Mouse (Mus musculus) bone marrow macrophage, adult 2 months (primary cell): ENCODE measurements around the gene Rnf5. TPM values are rescaled to one million over a fixed set of nuclear protein-coding genes. Genes with fewer than 3 reads are reported as not detected.

Source experiments
- H3K27ac ChIP-seq: 2 replicates; pipeline ENCODE4 v1.5.1; 2012; ENCODE audit warnings: low read depth, low read length; ENCODE audit not compliant: insufficient read depth
- H3K4me1 ChIP-seq: 2 replicates; pipeline ENCODE4 v1.6.1; 2012; ENCODE audit warnings: low read length; ENCODE audit not compliant: control insufficient read depth, insufficient read depth
- H3K4me3 ChIP-seq: 2 replicates; pipeline ENCODE4 v1.5.1; 2012; ENCODE audit warnings: mild to moderate bottlenecking, low read length, moderate library complexity; ENCODE audit not compliant: insufficient read depth
- CTCF ChIP-seq: IDR thresholded peaks from 2 replicates; pipeline ENCODE4 v1.5.1; 2012; ENCODE audit warnings: low read depth, mild to moderate bottlenecking, low read length, moderate library complexity
- POLR2A ChIP-seq: IDR thresholded peaks from 2 replicates; pipeline ENCODE4 v1.6.1; 2012; ENCODE audit warnings: mild to moderate bottlenecking, low read depth, low read length, borderline replicate concordance
- polyA plus RNA-seq: library from polyadenylated mRNA; stranded (reverse); fragments of >200 nt; gene quantifications from 2 replicates; pipeline ENCODE4 v1.2.4, GENCODE M21; 2012; ENCODE audit not compliant: missing spikeins, insufficient read depth, insufficient read length

Gene Rnf5
- polyA plus RNA-seq, 1 experiment: 110 TPM

DNA sequence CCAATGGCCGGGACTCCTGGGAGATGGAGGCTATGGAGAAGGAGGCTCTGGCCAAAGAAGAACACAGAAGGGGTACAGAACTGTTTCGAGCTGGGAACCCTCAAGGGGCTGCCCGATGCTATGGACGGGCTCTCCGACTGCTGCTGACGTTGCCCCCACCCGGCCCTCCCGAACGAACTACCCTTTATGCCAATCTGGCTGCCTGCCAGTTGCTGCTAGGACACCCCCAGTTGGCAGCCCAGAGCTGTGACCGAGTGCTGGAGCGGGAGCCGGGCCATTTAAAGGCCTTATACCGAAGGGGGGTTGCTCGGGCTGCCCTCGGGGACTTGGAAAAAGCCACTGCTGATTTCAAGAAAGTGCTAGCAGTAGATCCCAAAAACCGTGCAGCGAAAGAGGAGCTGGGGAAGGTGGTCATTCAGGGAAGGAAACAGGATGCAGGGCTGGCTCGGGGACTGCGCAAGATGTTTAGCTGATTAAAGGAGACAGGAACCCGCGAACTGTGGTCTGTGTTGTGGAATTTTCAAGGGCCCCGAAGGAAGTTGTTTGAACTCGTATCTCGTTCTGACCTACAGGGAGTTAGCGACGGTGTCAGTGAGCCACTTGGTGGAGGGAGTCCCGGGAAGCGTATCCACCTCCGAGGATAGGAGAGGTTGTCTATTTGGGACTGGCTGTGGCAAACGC lies 42.5 kb upstream of the Rnf5 start:
- no peak for TF ChIP-seq POLR2A
- no peak for TF ChIP-seq CTCF
- Histone ChIP-seq H3K4me3 (peak overlapping the region; percentile 30), H3K4me1 (peaks cover 62% of the 10 kb centered on the region), H3K27ac (no peak overlapping the region)

DNA sequence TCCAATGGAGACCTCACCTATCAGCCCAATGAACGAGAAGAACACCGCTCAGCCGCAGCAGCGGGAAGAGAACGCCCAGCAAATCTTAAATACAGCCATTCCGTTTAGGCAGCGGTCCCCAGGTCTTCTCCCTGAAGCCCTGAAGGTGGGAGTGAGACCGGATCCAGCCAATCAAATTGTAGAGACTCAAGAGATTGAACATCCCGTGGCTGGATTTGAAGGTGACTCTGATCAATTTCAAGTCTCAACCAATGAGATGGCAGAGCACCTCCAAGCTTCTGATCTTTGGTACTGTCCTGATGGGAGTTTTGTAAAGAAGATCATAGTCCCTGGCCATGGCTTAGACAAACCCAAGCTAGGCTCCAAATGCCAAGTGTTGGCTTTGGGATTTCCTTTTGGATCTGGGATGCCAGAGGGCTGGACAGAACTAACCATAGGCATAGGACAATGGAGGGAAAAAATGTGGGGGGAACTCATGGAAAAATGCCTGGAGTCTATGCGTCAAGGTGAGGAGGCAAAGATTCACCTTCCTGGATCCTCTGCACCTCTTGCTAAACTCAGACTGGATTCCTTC lies 41.9 kb upstream of the Rnf5 start:
- peak overlapping the region; percentile 74 for H3K4me3 ChIP-seq
- no peak overlapping the region for H3K27ac ChIP-seq
- TF ChIP-seq POLR2A (no peak), CTCF (no peak)
- peaks cover 65% of the 10 kb centered on the region for H3K4me1 ChIP-seq

DNA sequence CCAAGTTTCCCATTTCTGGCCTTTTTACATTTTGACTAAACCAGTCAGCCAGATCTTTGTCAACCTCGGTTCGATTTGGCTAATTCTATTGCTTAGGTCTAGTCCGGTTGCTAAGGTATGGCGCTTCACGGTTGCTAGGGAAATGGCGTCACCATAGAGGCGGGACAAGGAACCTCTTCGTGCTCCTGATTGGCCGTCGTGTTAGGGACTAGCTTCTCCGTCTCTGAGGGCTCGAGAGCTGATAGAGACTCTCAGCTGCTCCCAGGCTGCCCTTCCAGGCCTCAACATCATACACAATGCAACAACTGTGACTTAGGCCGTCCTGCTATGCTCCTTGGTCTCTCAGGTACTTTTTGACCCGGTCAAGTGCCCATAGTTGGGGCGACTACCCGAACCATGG lies 41.1 kb upstream of the Rnf5 start, which contains the start of gene Fkbpl:
Gene Fkbpl, plus strand, starts transcription at position 157 of the 400 bp plus-strand sequence.
- Histone ChIP-seq H3K27ac (peak within 1 kb of the TSS; percentile 72), H3K4me1 (peaks cover 68% of the 10 kb centered on the region), H3K4me3 (peak within 1 kb of the TSS; percentile 74)
- TF ChIP-seq CTCF (no peak), POLR2A (no peak)

DNA sequence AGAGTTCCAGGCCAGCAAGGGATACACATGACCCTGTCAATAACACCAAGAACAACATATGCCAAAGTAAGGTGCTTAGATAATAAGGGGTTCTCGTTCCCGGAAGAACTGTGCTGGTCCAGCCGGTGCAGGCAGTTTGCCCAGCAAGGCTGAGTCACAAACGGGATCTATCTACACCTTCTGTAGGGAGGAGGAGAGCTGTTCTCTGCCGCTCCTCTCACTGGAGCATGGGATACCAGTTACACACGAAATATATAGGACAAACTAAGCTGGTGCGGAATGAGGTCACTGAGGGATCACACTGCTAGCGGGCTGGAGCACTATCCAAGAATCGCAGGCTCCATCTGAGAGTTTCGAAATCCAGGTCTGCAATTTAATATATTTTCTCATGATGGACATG lies 40.5 kb upstream of the Rnf5 start:
- TF ChIP-seq CTCF (no peak), POLR2A (no peak)
- H3K4me1 ChIP-seq: peaks cover 67% of the 10 kb centered on the region

DNA sequence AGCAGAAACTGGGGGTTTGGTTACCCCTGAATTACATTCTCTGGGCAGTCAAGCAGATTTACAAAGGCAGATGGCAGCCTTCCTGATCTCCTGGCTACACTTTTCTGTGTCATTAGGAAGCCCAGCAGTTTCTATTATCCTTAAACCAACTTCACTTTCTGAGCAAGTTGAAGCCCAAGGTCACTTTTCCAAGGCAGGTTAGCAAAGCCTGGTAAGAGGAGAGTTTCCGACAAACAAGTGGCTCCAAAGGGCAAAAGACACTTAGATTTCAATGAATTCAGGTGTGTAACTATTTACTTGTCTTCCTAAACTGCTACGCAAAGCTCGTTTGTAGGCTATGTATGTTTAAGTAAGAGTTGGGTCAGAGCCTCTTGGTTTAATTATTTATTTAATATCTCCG lies 39.9 kb upstream of the Rnf5 start:
- H3K4me1 ChIP-seq: peaks cover 67% of the 10 kb centered on the region
- 0 out of 2 replicates have a peak overlapping the region, but pooled peaks have one; percentile 15 for H3K27ac ChIP-seq
- TF ChIP-seq POLR2A (no peak), CTCF (no peak)
- H3K4me3 ChIP-seq: no peak overlapping the region

More for the DNA sequence above, 40.5 kb upstream of the Rnf5 start:
- Histone ChIP-seq H3K27ac (peak overlapping the region; percentile 17), H3K4me3 (no peak overlapping the region)

DNA sequence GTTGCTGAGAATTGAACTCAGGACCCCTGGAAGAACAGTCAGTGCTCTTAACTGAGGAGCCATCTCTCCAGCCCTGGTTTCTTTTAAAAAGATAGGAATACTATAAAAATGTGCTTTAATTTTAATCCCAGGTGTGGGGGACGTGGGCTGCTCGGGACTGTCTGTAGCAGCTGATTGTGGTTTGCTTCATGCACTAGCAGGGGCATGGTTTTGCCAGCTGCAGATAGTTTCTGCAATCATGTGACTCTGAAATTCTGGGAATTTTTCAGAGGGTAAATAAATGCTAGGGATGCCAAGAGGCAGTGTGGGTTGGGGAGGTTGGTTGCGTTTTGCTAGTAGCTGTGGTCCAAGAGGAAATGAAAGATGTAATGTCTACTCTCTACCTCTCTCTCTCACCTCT lies 38.5 kb upstream of the Rnf5 start:
- peak overlapping the region; percentile 48 for H3K27ac ChIP-seq
- peaks cover 75% of the 10 kb centered on the region for H3K4me1 ChIP-seq
- TF ChIP-seq POLR2A (no peak), CTCF (no peak)
- H3K4me3 ChIP-seq: no peak overlapping the region

DNA sequence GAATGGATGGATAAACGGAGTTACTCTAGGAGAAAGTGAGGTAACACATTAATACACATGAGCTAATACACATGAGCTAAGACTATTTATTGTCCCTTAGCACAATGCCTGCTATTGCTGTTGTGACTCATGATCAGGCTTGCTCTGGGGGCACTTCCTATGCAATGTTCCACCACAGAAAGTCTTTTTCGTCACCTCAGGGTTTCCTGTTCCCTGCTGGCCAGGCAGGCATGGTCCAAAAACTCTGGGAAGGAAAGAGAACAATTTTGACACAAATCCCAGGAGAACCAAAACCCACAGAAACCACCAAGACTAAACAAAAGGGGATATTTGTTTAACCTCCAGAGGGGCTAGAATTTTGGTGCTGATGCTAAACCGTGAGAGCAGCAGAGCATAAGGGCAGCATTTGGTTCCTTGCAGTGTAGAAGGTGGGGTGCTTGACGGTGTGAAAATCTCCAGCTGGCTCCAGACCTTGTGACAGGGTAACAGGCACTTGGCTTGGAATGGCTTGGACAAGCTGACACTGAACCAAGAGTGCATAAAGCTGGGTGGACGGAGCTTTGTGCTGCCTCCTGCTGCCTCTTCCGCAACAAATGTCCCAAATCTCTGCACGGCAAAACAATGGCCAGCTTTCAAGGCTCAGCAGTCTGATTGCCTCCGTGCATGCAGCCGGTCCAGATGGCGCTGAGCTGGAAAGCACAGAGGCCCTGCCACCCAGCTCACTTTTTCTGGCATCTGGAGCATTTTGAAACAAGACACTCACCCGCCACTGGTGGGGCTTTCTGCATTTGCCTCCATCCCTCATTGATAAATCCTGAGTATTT lies 37.5 kb upstream of the Rnf5 start:
- H3K4me3 ChIP-seq: no peak overlapping the region
- H3K27ac ChIP-seq: peak overlapping the region; percentile 92
- peaks cover 74% of the 10 kb centered on the region for H3K4me1 ChIP-seq
- no peak for TF ChIP-seq POLR2A
- TF ChIP-seq CTCF: no peak

DNA sequence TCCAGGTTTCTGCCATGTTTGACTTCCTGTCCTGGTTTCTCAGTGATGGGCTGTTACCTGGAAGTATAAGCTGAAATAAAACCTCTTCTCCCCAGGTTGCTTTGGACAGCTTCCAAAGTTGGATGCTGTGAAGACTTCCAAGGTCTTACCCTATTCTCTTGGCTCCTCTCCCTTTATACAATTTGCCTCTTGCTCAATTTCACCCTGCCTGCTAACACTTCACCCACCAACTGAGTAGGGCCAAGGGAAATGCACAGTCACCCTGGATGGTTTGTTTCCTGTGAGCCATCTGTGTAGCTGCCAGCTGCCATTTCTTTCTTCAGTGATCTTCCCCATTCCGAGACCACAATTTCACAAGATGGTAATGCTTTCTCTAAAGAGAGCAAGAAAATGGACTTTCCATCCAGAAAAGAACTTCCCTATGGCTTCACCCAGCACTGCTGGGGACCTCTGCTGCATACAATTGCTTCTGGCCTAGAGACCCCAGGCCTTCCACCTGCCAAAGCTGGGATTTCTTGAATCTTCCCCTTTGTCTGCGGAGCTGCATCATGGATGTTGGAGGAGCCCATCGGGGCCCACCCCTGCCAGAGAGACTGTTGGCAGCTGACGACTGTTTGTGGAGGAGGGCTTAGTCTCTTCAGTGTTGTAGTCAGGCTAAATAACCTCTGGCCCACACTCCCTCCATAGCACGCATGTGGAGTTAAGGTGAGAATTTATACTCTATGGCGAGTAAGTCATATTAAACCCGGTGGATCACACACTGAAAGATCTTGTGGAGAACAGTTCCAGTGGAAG lies 36.2 kb upstream of the Rnf5 start:
- Histone ChIP-seq H3K27ac (peak overlapping the region; percentile 92), H3K4me3 (peak overlapping the region; percentile 13)

DNA sequence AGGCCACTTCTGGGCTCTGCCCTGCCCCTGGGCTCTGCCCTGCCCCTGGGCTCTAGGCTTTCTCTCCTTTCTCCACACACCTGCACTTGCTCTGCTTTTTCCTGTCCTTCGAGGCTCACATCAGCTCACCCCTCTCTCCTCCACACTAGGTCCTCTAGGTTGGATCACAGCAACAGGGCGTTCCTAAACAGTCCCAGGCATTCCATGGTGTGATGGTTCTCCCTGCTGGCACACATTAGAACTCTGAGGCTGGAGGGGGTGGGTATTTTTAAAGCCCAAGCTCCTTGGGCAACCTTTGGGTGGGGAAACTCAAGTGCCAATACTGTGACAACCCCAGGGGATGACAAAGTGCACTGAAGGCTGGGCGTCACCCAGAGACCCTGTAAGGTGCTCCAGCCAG lies 34.0 kb upstream of the Rnf5 start:
- peaks cover 77% of the 10 kb centered on the region for H3K4me1 ChIP-seq
- peak overlapping the region; percentile 18; the same call in 1 of the 2 replicates for H3K27ac ChIP-seq
- TF ChIP-seq POLR2A: no peak
- TF ChIP-seq CTCF: no peak
- H3K4me3 ChIP-seq: no peak overlapping the region

More for the DNA sequence above, 36.2 kb upstream of the Rnf5 start:
- TF ChIP-seq CTCF (no peak), POLR2A (no peak)
- peaks cover 81% of the 10 kb centered on the region for H3K4me1 ChIP-seq
